Mouse (Mus musculus): Measurements from ENCODE around the gene AC161166.1. TPM values are rescaled to one million over a fixed set of nuclear protein-coding genes. Genes with fewer than 3 reads are reported as not detected.

The AC161166.1 gene
- polyA plus RNA-seq, 1 experiment from 2014 or later = 1.1 TPM

DNA sequence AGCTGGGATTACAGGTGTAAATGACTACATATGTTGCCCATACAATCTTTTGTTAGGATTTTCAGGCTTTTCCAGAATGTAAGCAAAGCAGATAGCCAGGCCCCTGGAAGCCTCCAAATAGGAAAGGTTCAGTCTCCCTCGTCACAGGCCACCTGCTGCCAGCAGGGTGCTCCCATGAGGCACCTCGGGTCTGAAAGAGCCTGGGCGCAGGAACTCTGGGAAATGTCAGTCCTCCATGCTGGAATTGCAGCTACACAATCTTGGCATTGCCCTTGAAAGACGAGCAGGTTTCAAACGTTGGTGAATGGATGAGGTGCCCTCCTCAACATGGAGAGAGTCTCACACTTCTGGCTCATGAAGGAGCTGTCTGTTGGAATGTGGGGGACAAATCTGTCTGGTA, 25.9 kb upstream of the AC161166.1 start:
- Histone ChIP-seq H3K9ac (replicated peaks) (no peak overlapping the region), H3K4me2 (no peak overlapping the region), H3K4me1 (replicated peaks) (peaks cover 18% of the 10 kb centered on the region), H3K9me3 (no peaks in the 10 kb centered on the region), H3K4me3 (replicated peaks) (no peak overlapping the region), H3K36me3 (peaks cover 33% of the 10 kb centered on the region), H3K27ac (no peak overlapping the region), H3K27me3 (peaks cover 15% of the 10 kb centered on the region)
- no peak for ATAC-seq (ENCODE audit: insufficient number of reproducible peaks, insufficient read depth, low FRiP score, low TSS enrichment, low read depth)
- WGBS = 44% methylated on average over 5 of the region's 5 CpGs

GRCm38 (mm10) chr7:24537591-24537990, 25.3 kb upstream of the AC161166.1 start:
- no peak for ATAC-seq (ENCODE audit: insufficient number of reproducible peaks, insufficient read depth, low FRiP score, low TSS enrichment, low read depth)

GRCm38 (mm10) chr7:24537081-24537480, 24.8 kb upstream of the AC161166.1 start:
- no peak for ATAC-seq (ENCODE audit: insufficient number of reproducible peaks, insufficient read depth, low FRiP score, low TSS enrichment, low read depth)
- H3K27ac ChIP-seq = no peak overlapping the region

More at GRCm38 (mm10) chr7:24537591-24537990, 25.3 kb upstream of the AC161166.1 start:
- 83% methylated on average over 5 of the region's 5 CpGs for WGBS
- no peak overlapping the region for H3K9ac ChIP-seq (replicated peaks)
- no peaks in the 10 kb centered on the region for H3K9me3 ChIP-seq
- H3K4me1 ChIP-seq (replicated peaks) = peaks cover 19% of the 10 kb centered on the region
- no peak overlapping the region for H3K4me3 ChIP-seq (replicated peaks)
- peaks cover 19% of the 10 kb centered on the region for H3K27me3 ChIP-seq
- peaks cover 35% of the 10 kb centered on the region for H3K36me3 ChIP-seq
- no peak overlapping the region for H3K27ac ChIP-seq
- H3K4me2 ChIP-seq = no peak overlapping the region

DNA sequence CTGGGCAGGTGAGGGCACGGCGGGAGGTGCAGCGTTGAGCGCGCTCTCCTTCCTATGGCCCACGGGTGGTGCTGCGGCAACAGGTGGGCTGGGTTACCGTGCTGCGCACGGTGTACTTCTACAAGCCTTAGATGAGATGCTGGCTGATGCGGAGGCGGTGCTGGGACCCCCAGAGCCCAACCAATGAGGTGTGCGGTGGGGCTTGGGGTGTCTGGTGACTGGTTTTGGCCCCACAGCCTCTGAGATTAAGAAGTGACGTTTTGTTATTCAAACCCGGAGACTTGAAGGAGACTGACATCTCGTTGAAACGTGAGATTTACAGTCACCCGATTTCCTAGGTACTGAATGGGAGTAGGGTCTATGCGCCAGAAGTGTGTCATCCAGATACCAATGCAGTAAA, 22.0 kb upstream of the AC161166.1 start:
- peak overlapping the region; percentile 40 for H3K4me2 ChIP-seq
- peaks cover 28% of the 10 kb centered on the region for H3K4me1 ChIP-seq (replicated peaks)
- 24% methylated on average over 19 of the region's 19 CpGs for WGBS
- peaks cover 26% of the 10 kb centered on the region for H3K27me3 ChIP-seq
- H3K36me3 ChIP-seq = peaks cover 35% of the 10 kb centered on the region
- H3K9me3 ChIP-seq = no peaks in the 10 kb centered on the region
- 0 out of 2 replicates have a peak overlapping the region, but pooled peaks have one; percentile 25 for H3K4me3 ChIP-seq (replicated peaks)
- H3K27ac ChIP-seq = no peak overlapping the region
- peak overlapping the region; percentile 48 for H3K9ac ChIP-seq (replicated peaks)
- ATAC-seq (ENCODE audit: insufficient number of reproducible peaks, insufficient read depth, low FRiP score, low TSS enrichment, low read depth) = no peak

More at GRCm38 (mm10) chr7:24537081-24537480, 24.8 kb upstream of the AC161166.1 start:
- peaks cover 24% of the 10 kb centered on the region for H3K27me3 ChIP-seq
- H3K4me3 ChIP-seq (replicated peaks) = no peak overlapping the region
- no peaks in the 10 kb centered on the region for H3K9me3 ChIP-seq
- 81% methylated on average over 4 of the region's 4 CpGs for WGBS
- no peak overlapping the region for H3K9ac ChIP-seq (replicated peaks)
- H3K36me3 ChIP-seq = peaks cover 35% of the 10 kb centered on the region
- peaks cover 24% of the 10 kb centered on the region for H3K4me1 ChIP-seq (replicated peaks)
- H3K4me2 ChIP-seq = no peak overlapping the region

- H3K27me3 ChIP-seq = peaks cover 26% of the 10 kb centered on the region
- H3K4me1 ChIP-seq (replicated peaks) = peaks cover 30% of the 10 kb centered on the region
- H3K9me3 ChIP-seq = no peaks in the 10 kb centered on the region
- ATAC-seq (ENCODE audit: insufficient number of reproducible peaks, insufficient read depth, low FRiP score, low TSS enrichment, low read depth) = no peak
- H3K4me3 ChIP-seq (replicated peaks) = peak overlapping the region; percentile 25
- H3K9ac ChIP-seq (replicated peaks) = peak overlapping the region; percentile 48
- WGBS = 16% methylated on average over 42 of the region's 42 CpGs
- peaks cover 35% of the 10 kb centered on the region for H3K36me3 ChIP-seq
- H3K27ac ChIP-seq = no peak overlapping the region
- H3K4me2 ChIP-seq = peak overlapping the region; percentile 40
Measured at GRCm38 (mm10) chr7:24533806-24534205, 21.6 kb upstream of the AC161166.1 start.

- Histone ChIP-seq H3K4me1 (replicated peaks) (peaks cover 30% of the 10 kb centered on the region), H3K27me3 (peaks cover 26% of the 10 kb centered on the region), H3K36me3 (peaks cover 35% of the 10 kb centered on the region), H3K9ac (replicated peaks) (no peak overlapping the region), H3K27ac (no peak overlapping the region), H3K4me2 (no peak overlapping the region), H3K9me3 (no peaks in the 10 kb centered on the region), H3K4me3 (replicated peaks) (no peak overlapping the region)
- ATAC-seq (ENCODE audit: insufficient number of reproducible peaks, insufficient read depth, low FRiP score, low TSS enrichment, low read depth) = no peak
- 63% methylated on average over 28 of the region's 28 CpGs for WGBS
Measured at GRCm38 (mm10) chr7:24533031-24533571, 20.8 kb upstream of the AC161166.1 start.

DNA sequence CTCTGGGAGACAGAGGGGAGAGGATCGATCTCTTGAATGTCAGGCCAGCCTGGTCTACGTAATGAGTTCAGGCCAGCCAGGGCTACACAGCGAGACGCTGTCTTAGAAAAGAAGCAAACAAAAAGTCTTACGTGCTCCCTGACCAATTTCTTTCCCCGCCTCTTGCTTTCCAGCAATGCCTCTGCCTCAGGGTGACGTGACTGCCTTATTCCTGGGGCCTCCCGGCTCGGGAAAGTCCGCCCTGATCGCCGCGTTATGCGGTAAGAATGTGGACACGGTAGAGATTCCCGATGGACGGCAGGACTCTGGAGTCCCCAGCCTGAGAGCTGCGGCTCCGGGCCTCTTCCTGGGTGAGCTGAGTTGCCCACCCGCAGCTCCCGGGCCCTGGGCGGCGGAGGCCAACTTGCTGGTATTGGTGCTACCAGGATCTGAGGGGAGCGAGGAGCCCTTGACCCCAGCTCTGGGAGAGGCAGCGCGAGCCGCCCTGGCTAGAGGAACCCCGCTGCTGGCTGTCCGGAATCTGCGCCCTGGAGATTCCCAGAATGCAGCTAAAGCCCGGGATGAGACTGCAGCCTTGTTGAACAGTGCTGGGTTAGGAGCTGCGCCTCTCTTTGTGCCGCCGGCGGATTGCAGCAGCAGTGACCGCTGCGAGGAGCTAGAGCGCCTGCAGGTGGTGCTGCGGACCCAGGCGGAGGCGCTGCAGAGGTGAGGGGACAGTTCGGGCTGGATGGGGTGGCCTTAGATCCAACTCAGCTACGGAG, 19.1 kb upstream of the AC161166.1 start:
- peaks cover 33% of the 10 kb centered on the region for H3K4me1 ChIP-seq (replicated peaks)
- H3K27me3 ChIP-seq = peaks cover 26% of the 10 kb centered on the region
- H3K4me2 ChIP-seq = peak overlapping the region; percentile 95
- no peaks in the 10 kb centered on the region for H3K9me3 ChIP-seq
- peak overlapping the region; percentile 81 for H3K9ac ChIP-seq (replicated peaks)
- H3K36me3 ChIP-seq = peaks cover 33% of the 10 kb centered on the region
- H3K27ac ChIP-seq = peak overlapping the region; percentile 70
- WGBS = 1% methylated on average over 43 of the region's 43 CpGs
- H3K4me3 ChIP-seq (replicated peaks) = peak overlapping the region; percentile 66
- peak; percentile 40 for ATAC-seq (ENCODE audit: insufficient number of reproducible peaks, insufficient read depth, low FRiP score, low TSS enrichment, low read depth)

- H3K4me2 ChIP-seq = peak within 1 kb of the TSS; percentile 95
- under 1% methylated on average over 44 of the region's 44 CpGs for WGBS
- no peaks in the 10 kb centered on the region for H3K9me3 ChIP-seq
- H3K4me3 ChIP-seq (replicated peaks) = peak within 1 kb of the TSS; percentile 66
- peak; percentile 94 for ATAC-seq (ENCODE audit: insufficient number of reproducible peaks, insufficient read depth, low FRiP score, low TSS enrichment, low read depth)
- H3K36me3 ChIP-seq = peaks cover 22% of the 10 kb centered on the region
- peak within 1 kb of the TSS; percentile 81 for H3K27ac ChIP-seq
- peaks cover 34% of the 10 kb centered on the region for H3K4me1 ChIP-seq (replicated peaks)
- H3K27me3 ChIP-seq = peaks cover 26% of the 10 kb centered on the region
- H3K9ac ChIP-seq (replicated peaks) = peak within 1 kb of the TSS; percentile 81
Measured at GRCm38 (mm10) chr7:24530062-24530931, 18.0 kb upstream of the AC161166.1 start, which contains the start of gene Irgq. TSS of gene Irgq (plus strand) at chr7:24530689.

DNA sequence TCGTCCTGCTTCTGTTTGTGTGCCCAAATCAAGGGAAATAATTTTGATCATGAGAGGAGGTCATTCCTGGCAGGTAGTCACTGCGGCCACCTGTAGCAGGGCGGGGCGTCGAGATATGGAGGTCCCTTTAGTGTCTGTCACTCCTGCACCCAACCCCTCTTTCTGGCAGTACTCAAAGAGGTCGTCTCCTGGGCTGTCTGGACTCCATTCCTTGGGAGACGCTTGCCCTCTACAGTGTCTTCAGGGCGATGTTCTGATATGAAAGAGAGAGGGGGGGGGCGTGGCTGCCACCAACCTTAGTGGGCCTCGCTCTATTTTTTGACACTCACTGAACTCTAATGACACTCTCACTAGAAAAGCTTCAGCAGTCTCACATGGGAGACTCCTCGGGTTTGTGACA, 17.3 kb upstream of the AC161166.1 start:
- H3K4me2 ChIP-seq = peak overlapping the region; percentile 95
- peaks cover 34% of the 10 kb centered on the region for H3K4me1 ChIP-seq (replicated peaks)
- peak overlapping the region; percentile 66 for H3K4me3 ChIP-seq (replicated peaks)
- H3K27ac ChIP-seq = peak overlapping the region; percentile 81; the same call in 1 of the 2 replicates
- ATAC-seq (ENCODE audit: insufficient number of reproducible peaks, insufficient read depth, low FRiP score, low TSS enrichment, low read depth) = no peak
- WGBS = 56% methylated on average over 11 of the region's 11 CpGs
- peak overlapping the region; percentile 66 for H3K9ac ChIP-seq (replicated peaks)
- H3K27me3 ChIP-seq = peaks cover 23% of the 10 kb centered on the region
- H3K36me3 ChIP-seq = peaks cover 15% of the 10 kb centered on the region
- H3K9me3 ChIP-seq = no peaks in the 10 kb centered on the region

GRCm38 (mm10) chr7:24528861-24529260, 16.6 kb upstream of the AC161166.1 start:
- Histone ChIP-seq H3K27ac (no peak overlapping the region), H3K9ac (replicated peaks) (no peak overlapping the region), H3K9me3 (no peaks in the 10 kb centered on the region), H3K4me1 (replicated peaks) (peaks cover 29% of the 10 kb centered on the region), H3K4me2 (no peak overlapping the region), H3K27me3 (peaks cover 18% of the 10 kb centered on the region), H3K4me3 (replicated peaks) (no peak overlapping the region), H3K36me3 (peaks cover 9% of the 10 kb centered on the region)
- WGBS = 94% methylated on average over 11 of the region's 11 CpGs
- no peak for ATAC-seq (ENCODE audit: insufficient number of reproducible peaks, insufficient read depth, low FRiP score, low TSS enrichment, low read depth)
